8 mouse cellular contexts compared by ENCODE assay signal in genomic region chr2:146856120-146856519, GRCm38 (mm10). TPM values are rescaled to one million over a fixed set of nuclear protein-coding genes. Genes with fewer than 3 reads are reported as not detected.
DNase-seq lines count a peak whose midpoint lies in the region; ATAC-seq and TF ChIP-seq lines count a peak whose summit lies in the region.

No protein-coding gene starts in this region.

- TF ChIP-seq RAD21 in MEL (IDR thresholded peaks at IDR 0.05; ENCODE audit: low read depth, low read length) = no peak

- H3K36me3 ChIP-seq in kidney, embryonic 15.5 days = no peaks in the 10 kb centered on the region
- H3K36me3 ChIP-seq in MEL (ENCODE audit: control insufficient read depth in 1 of 2, insufficient read depth in 2 of 2, low read length in 2 of 2) = peaks cover 0 to 4% of the 10 kb centered on the region in 2 experiments; a peak in 2 of 4 replicates
- no peaks in the 10 kb centered on the region for H3K36me3 ChIP-seq in midbrain, embryonic 13.5 days

- peaks cover 2% of the 10 kb centered on the region; the same call in 1 of the 2 replicates for H3K79me2 ChIP-seq in MEL (ENCODE audit: control insufficient read depth, insufficient read depth, low read length, poor library complexity)

- peak; percentile 11 to 16; a peak in 1 of 4 replicates for TF ChIP-seq EP300 in MEL (IDR thresholded peaks at IDR 0.05; ENCODE audit: low read depth in 1 of 2, low read length in 2 of 2)

- H3K4me2 ChIP-seq in kidney, embryonic 15.5 days = peak overlapping the region; percentile 63
- peak overlapping the region; percentile 80 for H3K4me2 ChIP-seq in midbrain, embryonic 13.5 days (replicated peaks)

- WGBS in kidney, embryonic 15.5 days = 3% methylated on average over 11 of the region's 11 CpGs
- WGBS in large intestine, adult 2 months = under 1% methylated on average over 11 of the region's 11 CpGs
- 5% methylated on average over 11 of the region's 11 CpGs for WGBS in midbrain, embryonic 13.5 days

- peak overlapping the region; percentile 70 for H3K27ac ChIP-seq in kidney, embryonic 15.5 days
- peak overlapping the region; percentile 74 for H3K27ac ChIP-seq in MEL (ENCODE audit: control insufficient read depth, low read depth, low read length)
- H3K27ac ChIP-seq in embryonic fibroblast, embryonic 13.5 days (ENCODE audit: insufficient read depth, low read length) = no peak overlapping the region
- peak overlapping the region; percentile 89 for H3K27ac ChIP-seq in midbrain, embryonic 13.5 days

- H3K9ac ChIP-seq in kidney, embryonic 15.5 days = peak overlapping the region; percentile 84
- peak overlapping the region; percentile 84 for H3K9ac ChIP-seq in MEL (ENCODE audit: control insufficient read depth, low read depth, low read length, poor library complexity, severe bottlenecking)
- H3K9ac ChIP-seq in midbrain, embryonic 13.5 days (replicated peaks) = peak overlapping the region; percentile 82

- peak overlapping the region; percentile 93 for H3K4me3 ChIP-seq in kidney, embryonic 15.5 days (replicated peaks)
- peak overlapping the region; percentile 83 to 94 for H3K4me3 ChIP-seq in MEL (ENCODE audit: control insufficient read depth in 1 of 2, insufficient read depth in 1 of 2, low read depth in 2 of 2, low read length in 2 of 2)
- peak overlapping the region; percentile 79 for H3K4me3 ChIP-seq in embryonic fibroblast, embryonic 13.5 days (ENCODE audit: insufficient read depth, low read length)
- H3K4me3 ChIP-seq in midbrain, embryonic 13.5 days (replicated peaks) = peak overlapping the region; percentile 83

- TF ChIP-seq CTCF in MEL (IDR thresholded peaks at IDR 0.05 in 2 of 3, conservative IDR thresholded peaks at IDR 0.05 in 1 of 3; ENCODE audit: control insufficient read depth in 1 of 3, insufficient read depth in 1 of 3, low read depth in 2 of 3, low read length in 3 of 3, poor library complexity in 1 of 3, severe bottlenecking in 1 of 3) = no peak
- no peak for TF ChIP-seq CTCF in embryonic fibroblast, embryonic 13.5 days (IDR thresholded peaks at IDR 0.05; ENCODE audit: borderline replicate concordance, insufficient read depth, low read length)

- H3K9me3 ChIP-seq in kidney, embryonic 15.5 days (replicated peaks) = no peaks in the 10 kb centered on the region
- H3K9me3 ChIP-seq in MEL (replicated peaks; ENCODE audit: insufficient read depth, low read length) = no peaks in the 10 kb centered on the region
- H3K9me3 ChIP-seq in midbrain, embryonic 13.5 days = no peaks in the 10 kb centered on the region

- no peaks in the 10 kb centered on the region for H3K27me3 ChIP-seq in kidney, embryonic 15.5 days
- no peaks in the 10 kb centered on the region for H3K27me3 ChIP-seq in MEL (ENCODE audit: control insufficient read depth in 1 of 2, insufficient read depth in 2 of 2, low read length in 2 of 2)
- 0 out of 2 replicates have a peak, but pooled peaks cover 9% of the 10 kb centered on the region for H3K27me3 ChIP-seq in midbrain, embryonic 13.5 days

- no peak for TF ChIP-seq POLR2A in MEL (IDR thresholded peaks at IDR 0.05; ENCODE audit: control insufficient read depth in 1 of 2, insufficient read depth in 1 of 2, low read depth in 1 of 2, low read length in 2 of 2, poor library complexity in 1 of 2)
- TF ChIP-seq POLR2A in embryonic fibroblast, embryonic 13.5 days (IDR thresholded peaks at IDR 0.05; ENCODE audit: low read depth, low read length) = no peak

- peak; percentile 61; the same call in 1 of the 2 replicates for ATAC-seq in kidney, embryonic 15.5 days (replicated peaks; ENCODE audit: low FRiP score)
- no peak; the same call in 1 of the 2 replicates for ATAC-seq in midbrain, embryonic 13.5 days

- peaks cover 5% of the 10 kb centered on the region; the same call in 1 of the 2 replicates for H3K4me1 ChIP-seq in kidney, embryonic 15.5 days
- peaks cover 2 to 9% of the 10 kb centered on the region in 2 experiments; a peak in 3 of 4 replicates for H3K4me1 ChIP-seq in MEL (ENCODE audit: control insufficient read depth in 1 of 2, insufficient read depth in 2 of 2, low read length in 2 of 2)
- H3K4me1 ChIP-seq in embryonic fibroblast, embryonic 13.5 days (ENCODE audit: control insufficient read depth, insufficient read depth, low read length) = no peaks in the 10 kb centered on the region
- H3K4me1 ChIP-seq in midbrain, embryonic 13.5 days (replicated peaks) = peaks cover 5% of the 10 kb centered on the region; the same call in 1 of the 2 replicates

- DNase-seq in kidney, postnatal 10 days = no peak
- peak; percentile 76 for DNase-seq in MEL (ENCODE audit: low read depth, low spot score)
- DNase-seq in large intestine, adult 2 months (ENCODE audit: low read depth, low spot score) = peak; percentile 18
- DNase-seq in cerebellum, postnatal 36 days = no peak
- no peak for DNase-seq in cerebellum, adult 18-20 months

TF ChIP-seq in MEL, 35 proteins besides CTCF, POLR2A, EP300 and RAD21:
- TF ChIP-seq ZNF384 (IDR thresholded peaks at IDR 0.05; ENCODE audit: low read depth, low read length) (peak; percentile 67), ZMIZ1 (IDR thresholded peaks at IDR 0.05; ENCODE audit: low read depth, low read length) (no peak), ZC3H11A (IDR thresholded peaks at IDR 0.05; ENCODE audit: low read depth, low read length) (no peak), KAT2A (conservative IDR thresholded peaks at IDR 0.05; ENCODE audit: low read depth, low read length) (no peak), MXI1 (IDR thresholded peaks at IDR 0.05; ENCODE audit: low read depth, low read length) (no peak; the same call in none of the 2 replicates), USF1 (IDR thresholded peaks at IDR 0.05; ENCODE audit: low read depth, low read length) (no peak), MAFK (IDR thresholded peaks at IDR 0.05; ENCODE audit: borderline replicate concordance, low read depth, low read length) (no peak), TAL1 (IDR thresholded peaks at IDR 0.05; ENCODE audit: low read length) (no peak), SMC3 (IDR thresholded peaks at IDR 0.05; ENCODE audit: low read depth, low read length) (no peak), ETS1 (IDR thresholded peaks at IDR 0.05; ENCODE audit: low read depth, low read length) (0 out of 2 replicates have a peak, but pooled peaks have one; percentile 1), E2F4 (IDR thresholded peaks at IDR 0.05; ENCODE audit: borderline replicate concordance, low read depth, low read length) (no peak), TCF12 (IDR thresholded peaks at IDR 0.05; ENCODE audit: low read depth, low read length) (0 out of 2 replicates have a peak, but pooled peaks have one; percentile 15), CHD1 (IDR thresholded peaks at IDR 0.05; ENCODE audit: low read depth, low read length) (no peak), MAX (IDR thresholded peaks at IDR 0.05; ENCODE audit: low read length) (no peak), MAZ (IDR thresholded peaks at IDR 0.05; ENCODE audit: low read depth, low read length) (0 out of 2 replicates have a peak, but pooled peaks have one; percentile 4), ELF1 (IDR thresholded peaks at IDR 0.05; ENCODE audit: low read depth, low read length) (no peak), MYB (IDR thresholded peaks at IDR 0.05; ENCODE audit: low read depth, low read length) (no peak), GABPA (IDR thresholded peaks at IDR 0.05; ENCODE audit: low read depth, low read length) (no peak), NELFE (IDR thresholded peaks at IDR 0.05; ENCODE audit: low read depth, low read length) (0 out of 2 replicates have a peak, but pooled peaks have one; percentile 28)

RNA-seq across cellular contexts. Expression of gene Kiz, which starts 0.5 kb away (rescaled TPM):
- polyA plus RNA-seq in kidney, embryonic 15.5 days (2015; fragmentation: Nextera tagmentation; extraction: Ambion mirVana) = 31.1 and 33.5 TPM in 2 replicates
- total RNA-seq in MEL (2012; rRNA removed) = 8.2 and 10.2 TPM in 2 replicates
- polyA plus RNA-seq in MEL (2012; ENCODE audit: insufficient read depth in 1 of 2, insufficient read length in 2 of 2, low read depth in 1 of 2, low replicate concordance in 2 of 2, missing spikeins in 1 of 2) = 10 to 100 TPM in 1 of 2 experiments, not detected in 1; 13.1 TPM
- 17.8 and 23.5 TPM in 2 replicates for polyA plus RNA-seq in embryonic fibroblast, embryonic 13.5 days (2011; ENCODE audit: insufficient read length, low read depth, missing spikeins)
- polyA plus RNA-seq in large intestine, adult 2 months (2012; rRNA removed) = 1.5 and 2.1 TPM in 2 replicates
- 33.5 and 34.9 TPM in 2 replicates for polyA plus RNA-seq in midbrain, embryonic 13.5 days (2015; fragmentation: Nextera tagmentation; extraction: Ambion mirVana)

Comparison
In these comparisons a context has a peak if more than half of its experiments do, and no peak if none do; other contexts are left out.
1. DNase-seq: peak in MEL (single experiment) and large intestine, adult 2 months (single experiment); none in kidney, postnatal 10 days (single experiment), cerebellum, postnatal 36 days (0 of 2) and cerebellum, adult 18-20 months (0 of 2).
2. Peak in every context shown above with its lines, with median percentiles within 50 percentile points of each other: H3K4me3 ChIP-seq and H3K9ac ChIP-seq.